Mouse (Mus musculus): ENCODE measurements at regions not wholly inside any gene's neighbourhood (a gene's known extent, or its start where the extent isn't known, plus 50 kb on each side); places are given as distances from the start of the nearest gene placed in this dataset.

- no peak for TF ChIP-seq POLR2A (IDR thresholded peaks at IDR 0.05; ENCODE audit: extremely low read depth, insufficient read depth, low read length)
- TF ChIP-seq CTCF (IDR thresholded peaks at IDR 0.05; ENCODE audit: extremely low read depth, insufficient read depth, low read length), result no peak
Measured at GRCm38 (mm10) chr10:117501426-117501825, 121.6 kb upstream of the Cpsf6 start.
